In genomic region chr1:84506984-84507546, GRCm38 (mm10) we compare ENCODE assay signal across 9 mouse cellular contexts.
DNase-seq lines count a peak whose midpoint lies in the region; ATAC-seq and TF ChIP-seq lines count a peak whose summit lies in the region.
"Had no signal": no experiment of that assay in that cellular context is flagged by ENCODE, and none has a peak within 500 bp of the region (broad histone marks: within the 10 kb centered on the region; RNA-seq: fewer than 3 reads in every experiment).

No protein-coding gene starts in this region.

- no peak overlapping the region for H3K4me3 ChIP-seq in stomach, postnatal 0 days (ENCODE audit: low read depth, low read length)

- intact Hi-C loops in heart, postnatal 36 days (cut with DNase I), result no loop called here
- intact Hi-C loops in left cerebral cortex, postnatal 10 days (cut with DNase I), result no loop called here

- no peak overlapping the region for H3K4me2 ChIP-seq in stomach, postnatal 0 days (replicated peaks; ENCODE audit: low read depth)

- 39% methylated on average over 6 of the region's 6 CpGs for WGBS in stomach, postnatal 0 days

- no peaks in the 10 kb centered on the region for H3K9me3 ChIP-seq in stomach, postnatal 0 days (ENCODE audit: control insufficient read depth, low read length)

- H3K27ac ChIP-seq in stomach, postnatal 0 days (replicated peaks), result no peak overlapping the region
- H3K27ac ChIP-seq: liver, embryonic 14.5 days had no signal

- no peaks in the 10 kb centered on the region for H3K36me3 ChIP-seq in stomach, postnatal 0 days (ENCODE audit: control insufficient read depth, insufficient read depth, low read length)

- TF ChIP-seq EP300 in stomach, postnatal 0 days (optimal IDR thresholded peaks at IDR 0.05), result no peak

- H3K4me1 ChIP-seq in stomach, postnatal 0 days (replicated peaks; ENCODE audit: control insufficient read depth, insufficient read depth), result no peaks in the 10 kb centered on the region

- peak; percentile 83 for DNase-seq in heart, adult 11 months
- DNase-seq in heart, postnatal 36 days, result no peak
- peak; percentile 6 for DNase-seq in testis, postnatal 14 days (ENCODE audit: low spot score)
- DNase-seq in testis, postnatal 10 days (ENCODE audit: low spot score), result no peak
- peak; percentile 35 for DNase-seq in kidney, postnatal 10 days
- no peak for DNase-seq in stomach, postnatal 0 days (ENCODE audit: low spot score)
- no peak for DNase-seq in left cerebral cortex, postnatal 10 days (ENCODE audit: extremely low spot score in 1 of 2, low spot score in 2 of 2)
- DNase-seq in layer of hippocampus, postnatal 10 days (ENCODE audit: low spot score in 2 of 2), result no peak

- H3K27me3 ChIP-seq in stomach, postnatal 0 days (ENCODE audit: control insufficient read depth, insufficient read depth, low read length), result no peaks in the 10 kb centered on the region

- H3K9ac ChIP-seq in stomach, postnatal 0 days (ENCODE audit: low read length), result no peak overlapping the region
- H3K9ac ChIP-seq: liver, embryonic 14.5 days had no signal

- peak; percentile 51; the same call in 1 of the 2 replicates for ATAC-seq in stomach, postnatal 0 days (ENCODE audit: low FRiP score, low TSS enrichment)

- TF ChIP-seq CTCF in stomach, postnatal 0 days (IDR thresholded peaks at IDR 0.05; ENCODE audit: low read depth), result no peak

Comparison
In these comparisons a context has a peak if more than half of its experiments do, and no peak if none do; other contexts are left out.
1. DNase-seq: peak in heart, adult 11 months (single experiment), testis, postnatal 14 days (single experiment) and kidney, postnatal 10 days (single experiment); none in heart, postnatal 36 days (0 of 2), testis, postnatal 10 days (single experiment), stomach, postnatal 0 days (single experiment), left cerebral cortex, postnatal 10 days (0 of 2) and layer of hippocampus, postnatal 10 days (0 of 2).